Mouse (Mus musculus) heart, adult 2 months (tissue): ENCODE measurements around the gene Crtc2.

Experiments
- CTCF ChIP-seq: fragments of 200-600 bp; IDR thresholded peaks from 2 replicates; pipeline ENCODE4 v1.8.1; 2022; ENCODE audit warnings: antibody characterized with exemption, mild to moderate bottlenecking, moderate library complexity
- POLR2A ChIP-seq: fragments of 200-500 bp; IDR thresholded peaks from 2 replicates; pipeline ENCODE4 v1.6.1; 2011; ENCODE audit warnings: mild to moderate bottlenecking, low read depth, low read length, control low read depth; ENCODE audit not compliant: insufficient read depth

- no peak for TF ChIP-seq POLR2A
- TF ChIP-seq CTCF: no peak
Measured at GRCm38 (mm10) chr3:90278211-90278610, 24.2 kb downstream of the Crtc2 start.
